Mouse (Mus musculus): ENCODE data around the gene Kcnk5. TPM values are rescaled to one million over a fixed set of nuclear protein-coding genes. Genes with fewer than 3 reads are reported as not detected.

Gene Kcnk5
- polyA plus RNA-seq, 1 experiment from 2014 or later: 3.3 TPM

- Histone ChIP-seq H3K27ac (replicated peaks) (no peak overlapping the region), H3K4me2 (replicated peaks) (no peak overlapping the region), H3K9me3 (no peaks in the 10 kb centered on the region), H3K9ac (replicated peaks) (no peak overlapping the region), H3K27me3 (no peaks in the 10 kb centered on the region), H3K36me3 (no peaks in the 10 kb centered on the region), H3K4me1 (no peaks in the 10 kb centered on the region), H3K4me3 (no peak overlapping the region)
- no peak for ATAC-seq (replicated peaks)
- 90% methylated on average over 6 of the region's 6 CpGs for WGBS
Observed at GRCm38 (mm10) chr14:20128162-20128561, 53.4 kb downstream of the Kcnk5 start.

GRCm38 (mm10) chr14:20127406-20128087, 54.1 kb downstream of the Kcnk5 start:
- no peak overlapping the region for H3K4me2 ChIP-seq (replicated peaks)
- H3K9me3 ChIP-seq: no peaks in the 10 kb centered on the region
- H3K4me3 ChIP-seq: no peak overlapping the region
- ATAC-seq (replicated peaks): no peak
- no peaks in the 10 kb centered on the region for H3K36me3 ChIP-seq
- no peak overlapping the region for H3K9ac ChIP-seq (replicated peaks)
- H3K4me1 ChIP-seq: no peaks in the 10 kb centered on the region
- no peak overlapping the region for H3K27ac ChIP-seq (replicated peaks)
- 80% methylated on average over 15 of the region's 15 CpGs for WGBS
- H3K27me3 ChIP-seq: no peaks in the 10 kb centered on the region

GRCm38 (mm10) chr14:20120868-20121267, 60.7 kb downstream of the Kcnk5 start:
- no peak for ATAC-seq (replicated peaks)
- no peaks in the 10 kb centered on the region for H3K9me3 ChIP-seq
- WGBS: 93% methylated on average over 5 of the region's 5 CpGs

GRCm38 (mm10) chr14:20120012-20120411, 61.6 kb downstream of the Kcnk5 start:
- no peak for ATAC-seq (replicated peaks)
- H3K4me2 ChIP-seq (replicated peaks): no peak overlapping the region
- no peaks in the 10 kb centered on the region for H3K36me3 ChIP-seq
- H3K4me1 ChIP-seq: no peaks in the 10 kb centered on the region
- no peak overlapping the region for H3K4me3 ChIP-seq
- no peaks in the 10 kb centered on the region for H3K9me3 ChIP-seq
- WGBS: 93% methylated on average over 11 of the region's 11 CpGs
- no peak overlapping the region for H3K9ac ChIP-seq (replicated peaks)
- H3K27ac ChIP-seq (replicated peaks): no peak overlapping the region
- no peaks in the 10 kb centered on the region for H3K27me3 ChIP-seq

More at GRCm38 (mm10) chr14:20120868-20121267, 60.7 kb downstream of the Kcnk5 start:
- no peaks in the 10 kb centered on the region for H3K36me3 ChIP-seq
- H3K4me2 ChIP-seq (replicated peaks): no peak overlapping the region
- no peak overlapping the region for H3K27ac ChIP-seq (replicated peaks)
- H3K27me3 ChIP-seq: no peaks in the 10 kb centered on the region
- no peaks in the 10 kb centered on the region for H3K4me1 ChIP-seq
- H3K9ac ChIP-seq (replicated peaks): no peak overlapping the region
- no peak overlapping the region for H3K4me3 ChIP-seq

- Histone ChIP-seq H3K9ac (replicated peaks) (no peak overlapping the region), H3K27ac (replicated peaks) (no peak overlapping the region), H3K36me3 (no peaks in the 10 kb centered on the region), H3K4me1 (no peaks in the 10 kb centered on the region), H3K27me3 (no peaks in the 10 kb centered on the region), H3K9me3 (0 out of 2 replicates have a peak, but pooled peaks cover 4% of the 10 kb centered on the region), H3K4me2 (replicated peaks) (no peak overlapping the region), H3K4me3 (no peak overlapping the region)
- 71% methylated on average over 9 of the region's 9 CpGs for WGBS
- no peak for ATAC-seq (replicated peaks)
Observed at GRCm38 (mm10) chr14:20116149-20116605, 65.4 kb downstream of the Kcnk5 start.

- Histone ChIP-seq H3K9ac (replicated peaks) (no peak overlapping the region), H3K27me3 (no peaks in the 10 kb centered on the region), H3K4me2 (replicated peaks) (no peak overlapping the region), H3K27ac (replicated peaks) (no peak overlapping the region), H3K4me1 (no peaks in the 10 kb centered on the region), H3K4me3 (no peak overlapping the region), H3K9me3 (0 out of 2 replicates have a peak, but pooled peaks cover 4% of the 10 kb centered on the region), H3K36me3 (no peaks in the 10 kb centered on the region)
- no peak for ATAC-seq (replicated peaks)
- WGBS: 88% methylated on average over 6 of the region's 6 CpGs
Observed at GRCm38 (mm10) chr14:20114951-20115350, 66.7 kb downstream of the Kcnk5 start.

GRCm38 (mm10) chr14:20113964-20114363, 67.6 kb downstream of the Kcnk5 start:
- peak; percentile 64 for ATAC-seq (replicated peaks)
- H3K4me3 ChIP-seq: no peak overlapping the region
- no peaks in the 10 kb centered on the region for H3K27me3 ChIP-seq
- H3K9ac ChIP-seq (replicated peaks): no peak overlapping the region
- no peak overlapping the region for H3K27ac ChIP-seq (replicated peaks)
- no peak overlapping the region for H3K4me2 ChIP-seq (replicated peaks)
- no peaks in the 10 kb centered on the region for H3K4me1 ChIP-seq
- H3K36me3 ChIP-seq: no peaks in the 10 kb centered on the region
- WGBS: 2% methylated on average over 6 of the region's 6 CpGs
- 0 out of 2 replicates have a peak, but pooled peaks cover 4% of the 10 kb centered on the region for H3K9me3 ChIP-seq

- ATAC-seq (replicated peaks): no peak
- Histone ChIP-seq H3K4me1 (no peaks in the 10 kb centered on the region), H3K9ac (replicated peaks) (no peak overlapping the region), H3K27ac (replicated peaks) (no peak overlapping the region), H3K36me3 (no peaks in the 10 kb centered on the region), H3K4me3 (no peak overlapping the region), H3K27me3 (no peaks in the 10 kb centered on the region), H3K4me2 (replicated peaks) (no peak overlapping the region), H3K9me3 (0 out of 2 replicates have a peak, but pooled peaks cover 4% of the 10 kb centered on the region)
- 72% methylated on average over 7 of the region's 7 CpGs for WGBS
Observed at GRCm38 (mm10) chr14:20113189-20113961, 68.2 kb downstream of the Kcnk5 start.

GRCm38 (mm10) chr14:20112218-20112617, 69.4 kb downstream of the Kcnk5 start:
- Histone ChIP-seq H3K36me3 (no peaks in the 10 kb centered on the region), H3K4me1 (no peaks in the 10 kb centered on the region), H3K27ac (replicated peaks) (no peak overlapping the region), H3K27me3 (no peaks in the 10 kb centered on the region), H3K4me3 (no peak overlapping the region), H3K9ac (replicated peaks) (no peak overlapping the region), H3K4me2 (replicated peaks) (no peak overlapping the region), H3K9me3 (0 out of 2 replicates have a peak, but pooled peaks cover 4% of the 10 kb centered on the region)
- no peak for ATAC-seq (replicated peaks)
- 73% methylated on average over 3 of the region's 3 CpGs for WGBS

- no peaks in the 10 kb centered on the region for H3K4me1 ChIP-seq
- no peak overlapping the region for H3K9ac ChIP-seq (replicated peaks)
- no peak overlapping the region for H3K4me2 ChIP-seq (replicated peaks)
- H3K9me3 ChIP-seq: 0 out of 2 replicates have a peak, but pooled peaks cover 4% of the 10 kb centered on the region
- H3K4me3 ChIP-seq: no peak overlapping the region
- H3K36me3 ChIP-seq: no peaks in the 10 kb centered on the region
- 81% methylated on average over 1 of the region's 1 CpGs for WGBS
- H3K27ac ChIP-seq (replicated peaks): no peak overlapping the region
- no peak for ATAC-seq (replicated peaks)
- no peaks in the 10 kb centered on the region for H3K27me3 ChIP-seq
Observed at GRCm38 (mm10) chr14:20110945-20111344, 70.7 kb downstream of the Kcnk5 start.

GRCm38 (mm10) chr14:20106271-20106670, 75.3 kb downstream of the Kcnk5 start:
- H3K4me3 ChIP-seq: no peak overlapping the region
- H3K27me3 ChIP-seq: no peaks in the 10 kb centered on the region
- 89% methylated on average over 6 of the region's 6 CpGs for WGBS
- no peak for ATAC-seq (replicated peaks)
- no peaks in the 10 kb centered on the region for H3K36me3 ChIP-seq
- H3K9me3 ChIP-seq: no peaks in the 10 kb centered on the region
- no peaks in the 10 kb centered on the region for H3K4me1 ChIP-seq
- H3K4me2 ChIP-seq (replicated peaks): no peak overlapping the region
- H3K27ac ChIP-seq (replicated peaks): no peak overlapping the region
- H3K9ac ChIP-seq (replicated peaks): no peak overlapping the region

- no peaks in the 10 kb centered on the region for H3K27me3 ChIP-seq
- 40% methylated on average over 4 of the region's 4 CpGs for WGBS
Observed at GRCm38 (mm10) chr14:20103207-20103606, 78.4 kb downstream of the Kcnk5 start.

More at GRCm38 (mm10) chr14:20103207-20103606, 78.4 kb downstream of the Kcnk5 start:
- H3K4me3 ChIP-seq: no peak overlapping the region
- H3K9ac ChIP-seq (replicated peaks): no peak overlapping the region
- H3K4me2 ChIP-seq (replicated peaks): no peak overlapping the region
- no peaks in the 10 kb centered on the region for H3K36me3 ChIP-seq
- H3K9me3 ChIP-seq: no peaks in the 10 kb centered on the region
- no peak overlapping the region for H3K27ac ChIP-seq (replicated peaks)
- H3K4me1 ChIP-seq: no peaks in the 10 kb centered on the region
- ATAC-seq (replicated peaks): no peak

Data from forebrain, embryonic 15.5 days (tissue).